Mouse (Mus musculus) liver, embryonic 15.5 days (tissue): Measurements from ENCODE around the gene Rab9b. TPM values are rescaled to one million over a fixed set of nuclear protein-coding genes. Genes with fewer than 3 reads are reported as not detected.

Experiments
- polyA plus RNA-seq: library from polyadenylated mRNA; unstranded; fragments of >200 nt; fragmentation: Nextera tagmentation; extraction: Ambion mirVana; gene quantifications from 2 replicates; pipeline ENCODE4 v1.2.1, GENCODE M21; 2015

Rab9b gene
- polyA plus RNA-seq, 1 experiment from 2014 or later, result not detected

Other genes with a start within 250 kb of the Rab9b start
- gene Tceal1, start 160.8 kb downstream of the Rab9b start, polyA plus RNA-seq, result 0.78 and 0.97 TPM in 2 replicates
- gene Morf4l2, start 125.1 kb downstream of the Rab9b start, polyA plus RNA-seq, result 174 and 179 TPM in 2 replicates
- gene Glra4, start 88.6 kb downstream of the Rab9b start, polyA plus RNA-seq, result not detected in 2 replicates
- gene Plp1, start 46.1 kb downstream of the Rab9b start, polyA plus RNA-seq, result 0.30 and 0.46 TPM in 2 replicates
- not detected in 2 replicates for gene H2bfm, start 58.6 kb upstream of the Rab9b start, polyA plus RNA-seq
- 6.1 and 6.7 TPM in 2 replicates for gene Tmsb15b2, start 106.7 kb upstream of the Rab9b start, polyA plus RNA-seq
- gene Tmsb15l, start 108.1 kb upstream of the Rab9b start, polyA plus RNA-seq, result 0.52 TPM in 1 of 2 replicates, not detected in the other
- gene Tmsb15b1, start 108.1 kb upstream of the Rab9b start, polyA plus RNA-seq, result 2.9 and 3.3 TPM in 2 replicates
- gene Zcchc18, start 124.4 kb upstream of the Rab9b start, polyA plus RNA-seq, result 0.16 and 0.33 TPM in 2 replicates
- gene Slc25a53, start 169.5 kb upstream of the Rab9b start, polyA plus RNA-seq, result 1.7 and 2.7 TPM in 2 replicates
- 0.78 and 0.90 TPM in 2 replicates for gene Fam199x, start 180.8 kb upstream of the Rab9b start, polyA plus RNA-seq